Mouse (Mus musculus): ENCODE measurements around the gene Celsr1.

GRCm38 (mm10) chr15:86077934-86078333 is 44.4 kb upstream of the Celsr1 start:
- no peak for TF ChIP-seq CTCF (IDR thresholded peaks at IDR 0.05; ENCODE audit: low read depth, low read length)
- TF ChIP-seq TAL1 (conservative IDR thresholded peaks at IDR 0.05; ENCODE audit: low read depth, low read length): no peak
- no peak for TF ChIP-seq GATA2 (IDR thresholded peaks at IDR 0.05; ENCODE audit: borderline replicate concordance, low read depth, low read length)
- TF ChIP-seq GATA1 (IDR thresholded peaks at IDR 0.05; ENCODE audit: borderline replicate concordance, low read length): no peak
